Mouse (Mus musculus) liver, adult 2 months (tissue): Measurements from ENCODE around the gene Mpo. TPM values are rescaled to one million over a fixed set of nuclear protein-coding genes. Genes with fewer than 3 reads are reported as not detected.
A peak's percentile ranks its signal among the peaks of the same experiment; 100 is the strongest.

ENCODE experiments used
- DNase-seq: peaks from one replicate; pipeline ENCODE4 v3.0.0-alpha.2; 2011; ENCODE audit warnings: low read depth, low spot score; ENCODE audit errors: extremely low read depth
- H3K27ac ChIP-seq: fragments of 200-500 bp; replicated peaks from 2 replicates; pipeline ENCODE4 v1.5.1; 2012; ENCODE audit warnings: low read depth, mild to moderate bottlenecking, control low read depth, inconsistent platforms, low read length; ENCODE audit not compliant: insufficient read depth
- H3K27me3 ChIP-seq: fragments of 200-500 bp; 2 replicates; pipeline ENCODE4 v1.6.1; 2012; ENCODE audit warnings: mild to moderate bottlenecking, moderate library complexity, low read length, inconsistent platforms; ENCODE audit not compliant: control insufficient read depth, insufficient read depth
- H3K36me3 ChIP-seq: fragments of 200-500 bp; 2 replicates; pipeline ENCODE4 v1.6.1; 2012; ENCODE audit warnings: low read length, inconsistent platforms; ENCODE audit not compliant: control insufficient read depth, insufficient read depth
- H3K4me1 ChIP-seq: fragments of 200-500 bp; 2 replicates; pipeline ENCODE4 v1.6.1; 2011; ENCODE audit warnings: low read length; ENCODE audit not compliant: control insufficient read depth, insufficient read depth
- H3K4me3 ChIP-seq: fragments of 200-500 bp; 2 replicates; pipeline ENCODE4 v1.5.1; 2011; ENCODE audit warnings: low read depth, mild to moderate bottlenecking, control low read depth, low read length, moderate library complexity; ENCODE audit not compliant: insufficient read depth
- H3K79me2 ChIP-seq: fragments of 200-500 bp; 2 replicates; pipeline ENCODE4 v1.6.1; 2012; ENCODE audit warnings: inconsistent platforms, mild to moderate bottlenecking, low read length, moderate library complexity; ENCODE audit not compliant: control insufficient read depth, insufficient read depth
- H3K9ac ChIP-seq: fragments of 200-500 bp; 2 replicates; pipeline ENCODE4 v1.6.1; 2012; ENCODE audit warnings: low read depth, mild to moderate bottlenecking, control low read depth, inconsistent platforms, low read length
- CTCF ChIP-seq: fragments of 200-500 bp; IDR thresholded peaks from 2 replicates; pipeline ENCODE4 v1.5.1; 2011; ENCODE audit warnings: low read depth, low read length, control low read depth
- POLR2A ChIP-seq: fragments of 200-500 bp; IDR thresholded peaks from 2 replicates; pipeline ENCODE4 v1.6.1; 2011; ENCODE audit warnings: low read length, control low read depth; ENCODE audit not compliant: insufficient read depth; ENCODE audit errors: extremely low read depth
- WGBS: fragments of 180-500 bp; shearing (Covaris S2); methylation state at CpG from one replicate; pipeline ENCODE4 v1.1.7; 2018; 5-methylcytosine and 5-hydroxymethylcytosine counted together
- polyA plus RNA-seq: library from polyadenylated mRNA; depleted of rRNA; stranded (reverse); fragments of >200 nt; gene quantifications from 2 replicates; pipeline ENCODE4 v1.2.3, GENCODE M21; 2012
- total RNA-seq: library from RNA; depleted of rRNA; stranded (reverse); fragments of >200 nt; gene quantifications from 2 replicates; pipeline ENCODE4 v1.2.3, GENCODE M21; 2014

Mpo gene
- total and polyA plus RNA-seq, 2 experiments = 0.06 TPM; not detected in 1

- Histone ChIP-seq H3K27ac (no peak overlapping the region), H3K9ac (no peak overlapping the region), H3K79me2 (no peaks in the 10 kb centered on the region), H3K4me3 (no peak overlapping the region), H3K27me3 (peaks cover 6% of the 10 kb centered on the region), H3K4me1 (no peaks in the 10 kb centered on the region), H3K36me3 (no peaks in the 10 kb centered on the region)
- TF ChIP-seq CTCF (peak; percentile 47; the same call in 1 of the 2 replicates), POLR2A (no peak)
- peak; percentile 28 for DNase-seq
- 58% methylated on average over 1 of the region's 1 CpGs for WGBS
Measured at GRCm38 (mm10) chr11:87805448-87805847, 12.1 kb downstream of the Mpo start.

GRCm38 (mm10) chr11:87807433-87807832, 14.1 kb downstream of the Mpo start:
- WGBS = 81% methylated on average over 6 of the region's 6 CpGs
- no peak overlapping the region for H3K27ac ChIP-seq
- H3K79me2 ChIP-seq = no peaks in the 10 kb centered on the region
- no peak overlapping the region for H3K9ac ChIP-seq
- no peak for DNase-seq
- no peaks in the 10 kb centered on the region for H3K4me1 ChIP-seq
- H3K36me3 ChIP-seq = no peaks in the 10 kb centered on the region
- no peak for TF ChIP-seq POLR2A
- TF ChIP-seq CTCF = no peak
- H3K27me3 ChIP-seq = peaks cover 4% of the 10 kb centered on the region
- H3K4me3 ChIP-seq = no peak overlapping the region

- DNase-seq = no peak
- H3K4me1 ChIP-seq = no peaks in the 10 kb centered on the region
- no peak for TF ChIP-seq CTCF
- no peak for TF ChIP-seq POLR2A
- no peak overlapping the region for H3K9ac ChIP-seq
- no peaks in the 10 kb centered on the region for H3K79me2 ChIP-seq
- H3K4me3 ChIP-seq = no peak overlapping the region
- 73% methylated on average over 7 of the region's 7 CpGs for WGBS
- H3K36me3 ChIP-seq = no peaks in the 10 kb centered on the region
- no peak overlapping the region for H3K27ac ChIP-seq
- peaks cover 2% of the 10 kb centered on the region; the same call in 1 of the 2 replicates for H3K27me3 ChIP-seq
Measured at GRCm38 (mm10) chr11:87808236-87808635, 14.9 kb downstream of the Mpo start.

- H3K4me3 ChIP-seq = no peak overlapping the region
- no peak for DNase-seq
- no peak overlapping the region for H3K27ac ChIP-seq
- H3K9ac ChIP-seq = no peak overlapping the region
- H3K36me3 ChIP-seq = no peaks in the 10 kb centered on the region
- 68% methylated on average over 4 of the region's 4 CpGs for WGBS
- no peaks in the 10 kb centered on the region for H3K4me1 ChIP-seq
- no peak for TF ChIP-seq POLR2A
- TF ChIP-seq CTCF = no peak
- no peaks in the 10 kb centered on the region for H3K79me2 ChIP-seq
- peaks cover 7% of the 10 kb centered on the region; the same call in 1 of the 2 replicates for H3K27me3 ChIP-seq
Measured at GRCm38 (mm10) chr11:87811396-87811795, 18.0 kb downstream of the Mpo start.

GRCm38 (mm10) chr11:87814831-87815230, 21.4 kb downstream of the Mpo start:
- Histone ChIP-seq H3K27me3 (peaks cover 7% of the 10 kb centered on the region; the same call in 1 of the 2 replicates), H3K9ac (no peak overlapping the region), H3K4me1 (0 out of 2 replicates have a peak, but pooled peaks cover 1% of the 10 kb centered on the region), H3K36me3 (no peaks in the 10 kb centered on the region), H3K79me2 (no peaks in the 10 kb centered on the region), H3K27ac (no peak overlapping the region), H3K4me3 (no peak overlapping the region)
- DNase-seq = no peak
- 66% methylated on average over 8 of the region's 8 CpGs for WGBS
- TF ChIP-seq POLR2A = no peak
- TF ChIP-seq CTCF = no peak

- peak; percentile 72 for TF ChIP-seq CTCF
- no peak for TF ChIP-seq POLR2A
- 5% methylated on average over 31 of the region's 31 CpGs for WGBS
- Histone ChIP-seq H3K4me3 (peak overlapping the region; percentile 32; the same call in 1 of the 2 replicates), H3K4me1 (0 out of 2 replicates have a peak, but pooled peaks cover 1% of the 10 kb centered on the region), H3K79me2 (no peaks in the 10 kb centered on the region), H3K27ac (no peak overlapping the region), H3K36me3 (no peaks in the 10 kb centered on the region), H3K27me3 (0 out of 2 replicates have a peak, but pooled peaks cover 4% of the 10 kb centered on the region), H3K9ac (no peak overlapping the region)
- no peak for DNase-seq
Measured at GRCm38 (mm10) chr11:87816707-87817442, 23.5 kb downstream of the Mpo start.
